Mouse (Mus musculus): Measurements from ENCODE around the gene Gpr88.
"Not testable (repeated sequence)": the region's sequence is repeated elsewhere in the genome, so short reads cannot be mapped to it uniquely, and the experiment has no call there.

Gene Gpr88

DNA sequence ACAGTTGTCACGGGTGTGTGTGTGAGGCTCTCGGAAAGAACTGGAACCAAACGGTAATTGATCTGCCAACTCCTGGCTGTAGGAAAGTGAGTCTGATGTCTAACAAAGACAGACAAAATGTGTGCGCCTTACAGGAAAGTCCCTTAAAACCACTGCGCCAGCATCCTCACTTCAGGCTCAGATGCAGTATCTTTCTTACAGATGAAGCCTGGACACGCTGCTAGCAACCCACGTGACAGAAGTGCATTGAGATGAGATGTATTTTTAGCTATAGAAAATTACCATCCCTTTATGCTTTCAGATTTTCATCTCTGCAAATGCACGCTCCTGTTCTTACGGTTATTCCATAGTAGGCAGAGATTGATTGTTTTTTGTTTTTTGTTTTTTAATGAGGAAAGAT, 10.6 kb downstream of the Gpr88 start:
- DNase-seq (ENCODE audit: low spot score in 2 of 2) = no peak

DNA sequence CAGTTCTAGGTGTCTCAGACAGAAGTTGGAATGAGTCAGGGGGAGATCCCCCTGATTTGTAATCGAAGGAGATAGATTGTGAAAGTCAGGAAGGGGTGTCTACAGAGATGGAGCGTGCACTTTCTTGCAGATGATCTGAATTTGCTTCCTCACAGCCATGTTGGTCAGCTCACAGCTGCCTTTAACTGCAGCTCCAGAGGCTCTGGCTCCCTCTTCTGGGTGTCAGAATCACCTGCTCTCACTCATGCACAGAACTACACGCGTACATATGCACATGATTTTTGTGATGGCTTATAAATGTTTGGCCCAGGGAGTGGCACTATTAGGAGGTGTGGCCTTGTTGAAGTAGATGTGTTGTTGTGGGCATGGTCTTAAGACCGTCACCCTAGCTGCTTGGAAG, 15.8 kb downstream of the Gpr88 start:
- no peak for DNase-seq (ENCODE audit: low spot score in 2 of 2)

GRCm38 (mm10) chr3:116236856-116237255, 16.4 kb downstream of the Gpr88 start:
- DNase-seq (ENCODE audit: low spot score in 2 of 2) = no peak

DNA sequence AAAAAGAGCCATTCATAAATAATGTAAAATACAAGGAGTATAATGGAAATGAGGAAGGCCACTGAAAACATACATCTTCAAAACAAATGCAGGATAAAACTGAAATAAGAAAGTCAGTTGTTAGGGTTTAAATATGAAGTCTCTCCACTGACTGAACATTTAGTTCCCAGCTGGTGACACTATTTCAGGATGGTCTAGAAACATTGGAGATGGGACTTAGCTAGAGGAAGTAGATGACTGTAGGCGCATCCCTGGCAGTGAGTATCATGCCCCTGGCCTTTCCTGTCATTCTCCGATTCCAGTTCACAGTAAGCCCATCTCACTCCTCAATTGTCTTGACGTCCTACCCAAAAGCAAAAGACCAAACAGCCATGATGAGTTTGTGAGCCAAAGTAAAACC, 19.8 kb downstream of the Gpr88 start:
- no peak for DNase-seq (ENCODE audit: low spot score in 2 of 2)

DNA sequence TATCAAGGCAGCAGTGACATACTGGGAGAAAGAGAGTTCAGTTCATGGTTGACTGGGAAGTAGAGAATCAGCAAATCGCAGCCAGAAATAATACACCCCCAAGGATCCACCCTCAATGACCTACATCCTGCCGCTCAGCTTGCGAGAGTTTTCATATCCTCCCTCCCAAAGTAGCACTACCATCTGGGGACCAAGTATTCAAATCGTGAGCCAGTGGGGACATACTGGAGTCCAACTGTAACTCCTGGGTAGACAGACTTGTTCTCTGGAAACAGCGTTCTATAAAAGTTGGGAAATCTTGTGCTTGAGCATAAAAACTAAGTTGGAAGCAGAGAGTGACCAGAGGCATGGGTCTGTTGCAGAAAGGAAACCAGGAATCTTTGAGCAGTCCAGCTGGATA, 20.5 kb downstream of the Gpr88 start:
- no peak for DNase-seq (ENCODE audit: low spot score in 2 of 2)

- no peak for DNase-seq (ENCODE audit: low spot score in 2 of 2)
These were observed 24.0 kb downstream of the Gpr88 start for GRCm38 (mm10) chr3:116229336-116229735.

DNA sequence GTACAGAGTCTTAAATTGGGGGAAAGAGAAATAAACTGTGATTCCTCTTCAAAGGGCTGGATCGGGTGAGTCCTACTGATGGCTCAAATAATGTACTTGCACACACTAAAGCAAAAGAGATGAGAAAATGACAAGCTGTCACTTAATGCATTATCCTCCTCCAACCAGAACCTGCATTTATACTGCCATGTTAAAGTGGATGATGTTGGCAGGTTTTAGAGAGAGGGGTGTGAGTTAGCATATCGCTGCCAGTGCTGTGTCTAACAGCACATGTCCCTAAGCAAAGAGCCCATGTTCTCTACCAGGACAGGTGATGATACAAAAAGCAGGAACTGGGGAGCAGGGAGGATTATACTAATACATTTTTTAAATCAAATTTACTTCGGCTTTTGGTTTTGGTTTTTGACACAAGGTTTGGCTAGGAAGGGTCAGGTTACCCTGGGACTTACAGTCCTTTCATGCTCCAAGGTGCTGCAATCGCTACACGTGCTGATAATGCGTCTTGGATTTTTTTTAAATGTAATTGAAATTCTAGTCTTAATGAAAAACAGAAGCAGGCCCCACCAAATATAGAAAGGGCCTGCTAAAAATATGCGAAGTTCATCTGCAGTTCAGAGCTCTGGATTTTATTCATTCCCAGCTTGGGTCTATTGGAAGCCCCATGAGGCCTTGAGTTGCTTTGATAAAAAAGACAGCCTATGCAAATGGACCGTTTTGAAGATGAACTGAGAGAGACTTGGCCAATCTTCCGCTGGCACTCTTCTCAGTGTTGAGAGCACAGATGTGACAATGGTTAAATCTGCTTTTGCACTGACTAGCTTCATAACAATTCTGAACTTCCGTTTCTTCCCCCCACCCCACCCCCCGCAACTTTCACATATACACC, 24.7 kb downstream of the Gpr88 start:
- DNase-seq (ENCODE audit: low spot score in 2 of 2) = no peak

DNA sequence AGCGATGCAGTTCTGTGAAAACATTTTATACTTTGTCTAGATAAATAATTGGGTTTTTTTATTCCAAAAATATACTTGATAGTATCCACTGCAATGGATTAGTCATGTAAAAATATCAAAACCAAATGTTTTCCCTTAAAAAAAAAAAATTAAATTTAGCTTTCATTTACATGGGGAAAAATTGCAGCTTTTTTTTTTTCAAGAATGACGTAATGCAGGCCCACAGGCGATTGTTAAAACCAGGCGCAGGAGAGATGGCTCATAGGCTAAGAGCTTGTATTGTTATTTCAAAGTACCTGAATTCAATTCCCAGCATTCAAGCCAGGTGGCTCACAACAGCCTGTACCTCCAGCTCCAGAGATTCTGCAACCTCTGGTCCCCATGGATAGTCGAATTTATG, 25.9 kb downstream of the Gpr88 start:
- no peak for DNase-seq (ENCODE audit: low spot score in 2 of 2)

- no peak for DNase-seq (ENCODE audit: low spot score in 2 of 2)
These were observed 26.4 kb downstream of the Gpr88 start for GRCm38 (mm10) chr3:116226915-116227314.

DNA sequence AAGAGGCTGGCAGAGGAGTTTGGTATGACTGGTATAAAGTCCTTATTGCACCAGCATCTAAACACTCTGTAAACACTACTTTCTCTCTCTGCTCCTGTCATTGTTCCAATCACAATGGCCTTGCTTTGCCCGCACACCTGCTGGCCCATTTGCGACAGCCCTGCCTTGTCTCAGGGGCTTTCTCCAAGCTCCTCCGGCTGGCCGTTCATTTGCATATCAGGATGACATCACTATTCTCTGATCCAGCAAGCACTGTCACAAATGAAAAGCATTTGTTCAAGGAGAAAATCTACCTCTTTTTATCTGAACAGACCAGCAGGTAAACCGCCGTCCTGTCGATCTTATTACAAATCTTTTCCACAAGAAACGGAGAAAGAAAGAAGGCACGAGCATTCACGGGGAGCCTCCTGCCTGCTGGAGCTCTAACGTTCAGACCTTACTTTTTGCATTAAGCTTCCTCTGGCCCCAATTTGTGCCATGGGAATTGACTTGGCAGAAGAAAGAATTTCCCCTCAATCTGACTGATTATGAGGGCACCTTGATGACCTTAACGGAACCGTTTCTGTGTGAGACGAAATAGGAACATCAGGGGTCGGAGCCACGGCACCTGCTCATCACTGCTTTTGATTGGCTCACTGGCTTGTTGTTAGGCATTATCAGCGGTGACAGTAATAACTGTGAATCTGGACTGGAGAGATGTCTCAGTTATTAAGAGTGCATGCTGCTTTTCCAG, 30.6 kb downstream of the Gpr88 start:
- DNase-seq (ENCODE audit: low spot score in 2 of 2) = no peak

DNA sequence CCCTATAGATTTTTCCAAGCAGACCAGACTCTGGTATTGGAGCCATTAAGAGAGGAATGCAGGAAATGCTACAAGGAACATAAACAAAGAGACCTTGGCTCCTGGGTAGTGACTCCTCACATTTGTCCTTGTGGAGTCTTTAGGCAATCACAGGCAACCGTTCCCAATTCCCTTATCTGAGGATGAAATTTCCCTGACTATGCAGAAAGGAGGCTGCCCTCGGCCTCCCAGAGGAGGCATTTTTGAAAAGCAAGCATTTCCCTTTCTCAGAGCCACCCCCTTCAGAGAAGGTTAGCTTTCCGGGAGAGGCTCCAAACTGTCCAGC, 31.7 kb downstream of the Gpr88 start:
- DNase-seq (ENCODE audit: low spot score in 2 of 2) = no peak

DNA sequence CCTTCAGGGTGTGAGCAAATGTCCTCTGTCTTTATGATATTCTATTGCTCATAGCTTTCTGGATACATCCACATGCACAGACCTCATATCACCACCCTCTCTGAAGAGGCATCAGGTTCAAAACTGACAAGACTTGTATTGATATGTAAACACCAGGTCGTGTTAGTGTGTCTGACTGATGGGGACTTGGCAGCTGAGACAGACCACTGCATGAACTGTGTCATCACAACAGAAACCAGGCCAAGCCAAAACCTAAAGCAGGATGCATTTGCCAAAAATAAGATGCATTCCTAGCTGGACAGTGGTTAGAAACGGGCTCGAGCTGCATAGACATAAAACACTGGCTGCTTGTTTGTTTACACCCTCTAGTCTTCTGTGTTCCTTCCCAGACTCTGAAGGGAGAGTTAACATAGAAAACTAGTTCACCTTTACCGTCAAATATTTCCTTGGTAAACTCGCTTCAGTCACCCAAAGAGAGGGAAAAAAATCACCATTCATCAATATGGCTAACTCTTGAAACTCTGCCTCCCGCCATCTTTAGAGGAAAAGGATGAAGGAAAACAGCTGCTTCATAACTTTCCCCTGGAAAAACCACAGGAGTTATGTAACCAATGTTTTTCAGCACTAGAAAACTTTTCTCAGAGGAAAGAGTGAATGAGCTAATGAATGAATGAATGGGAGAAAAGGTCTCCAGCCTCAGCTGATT, 32.2 kb downstream of the Gpr88 start:
- DNase-seq (ENCODE audit: low spot score in 2 of 2) = no peak

DNA sequence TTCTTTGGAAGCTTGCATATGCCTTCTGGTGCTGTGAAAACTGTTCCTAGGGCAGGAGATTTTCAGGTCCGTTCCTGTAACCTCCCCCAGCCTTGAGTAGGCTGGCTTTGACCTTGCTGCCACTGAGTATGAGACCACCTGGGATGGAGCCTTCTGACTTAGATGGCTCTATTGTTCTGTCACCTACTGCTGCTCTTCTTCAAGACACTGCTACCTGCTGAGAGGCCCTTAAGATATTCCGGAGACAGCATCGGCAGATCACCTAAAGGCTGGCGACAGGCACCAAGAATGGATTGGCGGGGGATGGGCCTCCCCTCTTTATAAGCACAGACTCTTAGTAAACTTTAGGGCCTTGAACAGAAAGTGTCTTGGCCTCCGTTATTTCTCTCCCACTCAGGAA, 35.9 kb downstream of the Gpr88 start:
- DNase-seq (ENCODE audit: low spot score in 2 of 2) = not testable (repeated sequence)

- DNase-seq (ENCODE audit: low spot score in 2 of 2) = no peak
These were observed 37.0 kb downstream of the Gpr88 start for GRCm38 (mm10) chr3:116216261-116216660.

- DNase-seq (ENCODE audit: low spot score in 2 of 2) = no peak
These were observed 41.7 kb downstream of the Gpr88 start for GRCm38 (mm10) chr3:116211639-116212038.

- DNase-seq (ENCODE audit: low spot score in 2 of 2) = no peak
These were observed 42.6 kb downstream of the Gpr88 start for GRCm38 (mm10) chr3:116210720-116211121.

DNA sequence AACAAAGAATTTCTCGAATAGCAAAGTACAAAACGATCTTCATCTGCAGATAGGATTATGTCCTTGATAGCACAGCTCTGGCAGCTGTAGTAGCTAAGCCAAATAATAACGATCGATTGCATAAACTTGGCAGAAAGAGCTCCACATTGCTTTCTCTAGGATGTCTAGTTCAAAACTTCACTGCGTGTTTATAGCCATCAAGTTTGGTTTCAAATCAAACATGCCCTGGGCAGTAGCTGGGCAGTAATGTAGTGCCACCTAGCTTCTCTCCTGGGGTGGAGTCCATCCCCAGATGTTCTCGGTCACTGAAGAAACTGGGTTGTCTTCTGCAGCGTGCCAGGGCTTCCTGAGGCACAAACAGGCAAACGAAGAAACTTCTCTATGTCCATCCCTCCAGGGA, 44.1 kb downstream of the Gpr88 start:
- DNase-seq (ENCODE audit: low spot score in 2 of 2) = no peak

GRCm38 (mm10) chr3:116206306-116206834, 46.9 kb downstream of the Gpr88 start:
- DNase-seq (ENCODE audit: low spot score in 2 of 2) = no peak

DNA sequence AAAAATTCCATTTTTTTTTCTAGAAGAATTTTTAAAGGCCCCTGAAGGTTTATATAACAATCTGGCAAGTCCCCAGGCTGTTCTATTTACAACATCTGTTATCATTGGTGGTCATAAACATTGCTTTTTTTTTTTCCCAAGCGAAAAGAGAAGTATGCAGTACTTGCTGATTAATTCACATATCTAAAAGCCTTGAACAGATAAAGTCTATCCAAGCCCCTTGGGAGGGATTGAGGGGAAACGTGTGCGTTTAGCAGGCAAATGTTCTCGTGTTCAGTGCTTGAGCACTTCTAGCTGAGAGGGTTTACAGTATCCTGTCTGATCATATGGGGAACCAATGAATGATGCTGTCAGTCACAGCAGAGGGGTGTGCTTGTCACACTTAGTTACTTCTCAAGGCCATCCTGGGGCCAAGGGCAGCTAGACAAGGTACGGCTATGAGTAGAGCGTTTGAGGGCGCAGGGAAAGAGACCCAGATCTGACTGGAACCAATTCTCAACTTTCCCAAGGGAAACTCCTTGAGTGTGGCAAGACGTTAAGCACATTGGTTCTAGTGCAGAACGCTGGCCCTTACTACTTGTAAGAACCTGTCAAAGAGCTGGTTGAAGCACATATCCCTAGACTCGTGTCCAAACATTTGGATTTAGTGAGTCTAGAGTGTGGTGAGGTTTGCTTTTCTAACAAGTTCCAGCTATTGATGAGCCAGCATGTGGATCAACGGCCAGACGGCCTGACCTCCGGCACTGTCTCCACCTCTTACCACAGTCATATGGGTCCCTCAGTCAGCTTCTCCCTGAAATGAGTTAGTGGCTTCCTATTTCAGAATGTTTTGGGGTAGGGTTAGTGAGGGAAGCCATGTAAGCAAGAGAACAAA, 47.7 kb downstream of the Gpr88 start:
- no peak for DNase-seq (ENCODE audit: low spot score in 2 of 2)

DNA sequence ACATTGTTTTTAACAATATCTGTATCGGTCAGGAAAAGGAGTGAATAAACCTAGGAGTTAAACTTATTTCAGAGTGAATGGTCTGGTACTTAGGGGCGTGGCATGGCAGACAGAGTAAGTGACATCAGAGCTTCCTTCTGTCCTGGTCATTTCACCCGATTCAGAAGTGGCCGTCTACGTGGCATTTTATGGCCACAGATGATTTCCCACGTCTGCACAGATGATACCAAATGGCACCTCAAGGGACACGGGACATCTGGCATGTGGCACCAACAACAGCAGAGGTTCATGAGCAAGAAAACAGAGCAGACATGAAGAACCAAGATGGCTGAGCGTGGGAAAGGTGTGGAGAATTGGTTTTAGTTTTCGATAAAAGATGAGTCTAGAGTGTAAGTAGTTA, 48.7 kb downstream of the Gpr88 start:
- no peak for DNase-seq (ENCODE audit: low spot score in 2 of 2)

DNA sequence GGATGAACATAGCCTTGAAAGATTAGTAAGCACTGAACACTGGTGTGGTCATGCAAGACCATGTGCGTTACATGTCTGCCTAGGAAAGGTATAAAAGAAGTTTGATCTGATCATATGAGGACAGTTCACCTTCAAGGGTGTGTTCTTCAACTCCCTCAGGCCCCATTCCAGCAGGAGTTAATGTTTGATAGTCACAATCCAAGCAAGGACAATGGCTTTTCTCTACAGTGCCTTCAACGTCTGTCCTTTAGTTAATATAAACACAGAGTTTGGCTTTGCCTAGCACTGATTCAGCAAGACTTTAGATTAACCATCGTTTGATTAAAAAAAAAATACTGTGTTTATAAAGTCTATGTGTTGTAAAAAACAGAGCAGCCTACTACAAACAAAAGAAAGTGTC, 49.4 kb downstream of the Gpr88 start:
- no peak for DNase-seq (ENCODE audit: low spot score in 2 of 2)

Measured in frontal cortex, postnatal 10 days (tissue).